Comparison of ENCODE assay signal across 15 mouse cellular contexts in genomic region chr12:117810074-117810473, GRCm38 (mm10). TPM values are rescaled to one million over a fixed set of nuclear protein-coding genes. Genes with fewer than 3 reads are reported as not detected.
DNase-seq lines count a peak whose midpoint lies in the region; ATAC-seq and TF ChIP-seq lines count a peak whose summit lies in the region.
"Had no signal": no experiment of that assay in that cellular context is flagged by ENCODE, and none has a peak within 500 bp of the region (broad histone marks: within the 10 kb centered on the region; RNA-seq: fewer than 3 reads in every experiment).

No protein-coding gene starts in this region.

- intact Hi-C loops in left cerebral cortex, adult 2 months (cut with DNase I), result no loop called here

- no peak overlapping the region for H3K4me3 ChIP-seq in forebrain, embryonic 16.5 days (replicated peaks; ENCODE audit: low read length)
- no peak overlapping the region for H3K4me3 ChIP-seq in midbrain, embryonic 14.5 days (replicated peaks; ENCODE audit: low read depth, low read length)
- H3K4me3 ChIP-seq in left cerebral cortex, adult 2 months, result no peak overlapping the region
- H3K4me3 ChIP-seq: embryonic facial prominence, embryonic 12.5 days had no signal

- ATAC-seq in forebrain, embryonic 16.5 days, result 0 out of 2 replicates have a peak, but pooled peaks have one; percentile 8
- no peak for ATAC-seq in midbrain, embryonic 14.5 days (ENCODE audit: low FRiP score, low TSS enrichment)

- peaks cover 21% of the 10 kb centered on the region for H3K27me3 ChIP-seq in forebrain, embryonic 16.5 days (replicated peaks; ENCODE audit: control insufficient read depth, insufficient read depth, low read length)
- H3K27me3 ChIP-seq in midbrain, embryonic 14.5 days (ENCODE audit: control insufficient read depth, insufficient read depth, low read length), result peaks cover 20% of the 10 kb centered on the region; the same call in 1 of the 2 replicates
- H3K27me3 ChIP-seq: embryonic facial prominence, embryonic 12.5 days had no signal

- H3K4me2 ChIP-seq in forebrain, embryonic 16.5 days (ENCODE audit: low read length), result no peak overlapping the region
- H3K4me2 ChIP-seq in midbrain, embryonic 14.5 days (ENCODE audit: low read length), result peak overlapping the region; percentile 28
- H3K4me2 ChIP-seq: embryonic facial prominence, embryonic 12.5 days had no signal

- H3K9me3 ChIP-seq in forebrain, embryonic 16.5 days (ENCODE audit: control insufficient read depth, low read length), result no peaks in the 10 kb centered on the region
- no peaks in the 10 kb centered on the region for H3K9me3 ChIP-seq in midbrain, embryonic 14.5 days (ENCODE audit: control insufficient read depth, low read length)
- H3K9me3 ChIP-seq: embryonic facial prominence, embryonic 12.5 days had no signal

- H3K27ac ChIP-seq in forebrain, embryonic 16.5 days (ENCODE audit: low read length), result no peak overlapping the region; the same call in 1 of the 2 replicates
- peak overlapping the region; percentile 55; the same call in 1 of the 2 replicates for H3K27ac ChIP-seq in midbrain, embryonic 14.5 days (replicated peaks; ENCODE audit: low read depth, low read length)
- no peak overlapping the region for H3K27ac ChIP-seq in left cerebral cortex, adult 2 months
- H3K27ac ChIP-seq: embryonic facial prominence, embryonic 12.5 days; kidney, postnatal 0 days; stomach, postnatal 0 days had no signal

- H3K36me3 ChIP-seq in forebrain, embryonic 16.5 days (ENCODE audit: control insufficient read depth, insufficient read depth), result no peaks in the 10 kb centered on the region
- no peaks in the 10 kb centered on the region for H3K36me3 ChIP-seq in midbrain, embryonic 14.5 days (ENCODE audit: control insufficient read depth, insufficient read depth, low read length)
- H3K36me3 ChIP-seq: embryonic facial prominence, embryonic 12.5 days had no signal

- H3K4me1 ChIP-seq in forebrain, embryonic 16.5 days (replicated peaks; ENCODE audit: control insufficient read depth, insufficient read depth, low read length), result peaks cover 43% of the 10 kb centered on the region
- H3K4me1 ChIP-seq in midbrain, embryonic 14.5 days (ENCODE audit: control insufficient read depth, insufficient read depth, low read length), result peaks cover 42% of the 10 kb centered on the region

- 24% methylated on average over 11 of the region's 11 CpGs for WGBS in forebrain, embryonic 16.5 days
- 21% methylated on average over 11 of the region's 11 CpGs for WGBS in midbrain, embryonic 14.5 days

- peak; percentile 9 for DNase-seq in embryo, embryonic 11 days
- DNase-seq in embryo, embryonic 10 days (ENCODE audit: low spot score), result no peak
- peak; percentile 11 for DNase-seq in 3T3-L1 (ENCODE audit: low read depth, low spot score)
- DNase-seq in midbrain, embryonic 14.5 days, result peak; percentile 31
- no peak for DNase-seq in adrenal gland, postnatal 25 days
- DNase-seq in kidney, postnatal 14 days, result no peak
- no peak for DNase-seq in left cerebral cortex, adult 2 months (ENCODE audit: extremely low spot score in 1 of 2, low spot score in 2 of 2)
- DNase-seq: adrenal gland, adult 2 months; cerebellum, adult 18-20 months; gastrocnemius, postnatal 14 days; right cerebral cortex, postnatal 4 days had no signal

- no peak for TF ChIP-seq CTCF in left cerebral cortex, adult 2 months (IDR thresholded peaks at IDR 0.05)

- no peak overlapping the region for H3K9ac ChIP-seq in forebrain, embryonic 16.5 days (replicated peaks; ENCODE audit: low read depth, low read length)
- no peak overlapping the region for H3K9ac ChIP-seq in midbrain, embryonic 14.5 days (replicated peaks; ENCODE audit: low read length)
- H3K9ac ChIP-seq: embryonic facial prominence, embryonic 12.5 days had no signal

RNA-seq across cellular contexts. Expression of gene Cdca7l, which starts 6.0 kb away (rescaled TPM):
- 9.0 and 9.6 TPM in 2 replicates for polyA plus RNA-seq in forebrain, embryonic 16.5 days (2015; fragmentation: Nextera tagmentation; extraction: Ambion mirVana)
- polyA plus RNA-seq in midbrain, embryonic 14.5 days (2014; fragmentation: Nextera tagmentation; extraction: Ambion mirVana), result 3.3 and 7.9 TPM in 2 replicates
- 5.0 and 7.5 TPM in 2 replicates for total RNA-seq in adrenal gland, postnatal 25 days (2021)
- total RNA-seq in left cerebral cortex, adult 2 months (2021), result 1 to 10 TPM; 1.1 to 1.3 TPM

Comparison
In these comparisons a context has a peak if more than half of its experiments do, and no peak if none do; other contexts are left out.
1. DNase-seq: peak in embryo, embryonic 11 days (single experiment), 3T3-L1 (single experiment) and midbrain, embryonic 14.5 days (single experiment); none in embryo, embryonic 10 days (single experiment), adrenal gland, postnatal 25 days (single experiment), kidney, postnatal 14 days (single experiment) and left cerebral cortex, adult 2 months (0 of 2).